Mouse (Mus musculus): ENCODE data around the gene Ccsap.

GRCm38 (mm10) chr8:123854733-123855475, 5.1 kb downstream of the Ccsap start:
- no peak for TF ChIP-seq CTCF (IDR thresholded peaks at IDR 0.05; ENCODE audit: low read depth)
- no peak for TF ChIP-seq EP300 (IDR thresholded peaks at IDR 0.05; ENCODE audit: low read depth)
